Mouse (Mus musculus): ENCODE data around the gene Tcam1. TPM values are rescaled to one million over a fixed set of nuclear protein-coding genes. Genes with fewer than 3 reads are reported as not detected.
A peak's percentile ranks its signal among the peaks of the same experiment; 100 is the strongest.

Tcam1 gene
- polyA plus RNA-seq, 1 experiment from 2014 or later = 0.05 TPM

DNA sequence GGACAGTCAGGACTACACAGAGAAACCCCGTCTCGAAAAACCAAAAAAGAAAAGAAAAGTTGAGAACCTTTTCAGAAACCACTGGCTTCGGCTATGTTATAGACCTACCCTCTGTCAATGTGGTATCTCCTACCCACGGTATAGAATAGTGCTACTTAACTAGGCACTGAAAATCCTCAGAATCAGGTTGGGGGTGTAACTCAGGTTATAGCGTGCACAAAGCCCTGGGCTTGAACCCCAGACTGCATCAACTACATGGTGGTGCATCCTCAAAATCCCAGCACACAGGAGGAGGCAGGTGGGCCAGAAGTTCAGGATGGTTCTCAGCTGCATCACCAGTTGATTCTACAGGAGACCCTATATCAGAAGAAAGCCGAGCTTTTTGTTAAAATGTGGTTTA is 2.7 kb upstream of the Tcam1 start:
- H3K4me1 ChIP-seq (replicated peaks) = peaks cover 30% of the 10 kb centered on the region
- peak overlapping the region; percentile 95; the same call in 1 of the 2 replicates for H3K4me3 ChIP-seq
- ATAC-seq (ENCODE audit: insufficient number of reproducible peaks, low FRiP score) = no peak
- H3K36me3 ChIP-seq = no peaks in the 10 kb centered on the region
- H3K27me3 ChIP-seq (replicated peaks) = no peaks in the 10 kb centered on the region
- no peak overlapping the region for H3K9ac ChIP-seq
- WGBS = 93% methylated on average over 6 of the region's 6 CpGs
- peak overlapping the region; percentile 87 for H3K4me2 ChIP-seq
- no peaks in the 10 kb centered on the region for H3K9me3 ChIP-seq (replicated peaks)
- H3K27ac ChIP-seq (ENCODE audit: poor library complexity, severe bottlenecking) = no peak overlapping the region

DNA sequence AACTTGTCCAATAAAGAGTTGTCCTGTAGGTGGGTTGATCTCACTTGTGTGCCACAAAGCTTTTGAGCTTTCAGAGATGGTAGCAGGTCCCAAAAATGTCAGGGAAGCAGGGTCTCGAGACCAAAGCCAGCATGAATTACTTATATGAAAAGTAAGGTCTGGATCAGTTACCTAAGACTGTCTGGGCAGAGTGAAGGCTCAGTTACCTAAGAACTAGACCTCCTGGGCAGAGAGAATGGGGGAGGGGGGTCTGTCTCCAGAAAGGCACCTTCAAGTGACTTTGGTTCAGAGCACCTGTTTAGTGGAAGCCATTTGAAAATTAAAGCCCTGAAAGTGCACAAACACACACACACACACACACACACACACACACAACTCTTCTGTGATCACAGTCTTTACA is 2.1 kb upstream of the Tcam1 start:
- Histone ChIP-seq H3K4me2 (no peak overlapping the region), H3K4me1 (replicated peaks) (peaks cover 25% of the 10 kb centered on the region), H3K4me3 (no peak overlapping the region), H3K36me3 (no peaks in the 10 kb centered on the region), H3K9me3 (replicated peaks) (no peaks in the 10 kb centered on the region), H3K27me3 (replicated peaks) (no peaks in the 10 kb centered on the region), H3K9ac (no peak overlapping the region), H3K27ac (ENCODE audit: poor library complexity, severe bottlenecking) (no peak overlapping the region)
- no peak for ATAC-seq (ENCODE audit: insufficient number of reproducible peaks, low FRiP score)
- WGBS = 93% methylated on average over 1 of the region's 1 CpGs

DNA sequence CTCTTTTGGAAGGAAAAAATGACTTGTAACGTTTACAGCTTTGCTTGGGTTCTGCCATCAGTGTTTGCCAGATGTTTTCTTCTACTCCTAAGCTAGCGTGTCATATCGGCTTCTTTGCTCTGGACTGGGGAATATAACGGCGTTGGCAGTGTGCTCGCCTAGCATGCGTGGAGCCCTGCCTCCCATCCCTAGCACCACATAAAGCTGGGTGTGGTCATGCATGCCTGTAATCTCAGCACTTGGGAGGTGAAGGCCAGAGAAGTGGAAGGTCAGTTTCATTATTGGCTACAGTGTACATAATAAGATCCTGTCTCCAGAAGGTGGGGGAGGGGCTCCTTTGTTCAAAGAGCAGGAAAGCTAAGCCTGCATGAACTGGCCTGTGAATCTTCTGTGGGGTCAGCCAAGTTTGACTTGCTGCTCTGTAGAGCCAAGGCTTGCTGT is 1.5 kb upstream of the Tcam1 start:
- H3K27me3 ChIP-seq (replicated peaks) = no peaks in the 10 kb centered on the region
- H3K4me3 ChIP-seq = no peak overlapping the region
- WGBS = 87% methylated on average over 7 of the region's 7 CpGs
- no peak for ATAC-seq (ENCODE audit: insufficient number of reproducible peaks, low FRiP score)
- no peak overlapping the region for H3K9ac ChIP-seq
- no peaks in the 10 kb centered on the region for H3K36me3 ChIP-seq
- no peak overlapping the region for H3K4me2 ChIP-seq
- no peak overlapping the region for H3K27ac ChIP-seq (ENCODE audit: poor library complexity, severe bottlenecking)
- H3K9me3 ChIP-seq (replicated peaks) = no peaks in the 10 kb centered on the region
- peaks cover 24% of the 10 kb centered on the region for H3K4me1 ChIP-seq (replicated peaks)

DNA sequence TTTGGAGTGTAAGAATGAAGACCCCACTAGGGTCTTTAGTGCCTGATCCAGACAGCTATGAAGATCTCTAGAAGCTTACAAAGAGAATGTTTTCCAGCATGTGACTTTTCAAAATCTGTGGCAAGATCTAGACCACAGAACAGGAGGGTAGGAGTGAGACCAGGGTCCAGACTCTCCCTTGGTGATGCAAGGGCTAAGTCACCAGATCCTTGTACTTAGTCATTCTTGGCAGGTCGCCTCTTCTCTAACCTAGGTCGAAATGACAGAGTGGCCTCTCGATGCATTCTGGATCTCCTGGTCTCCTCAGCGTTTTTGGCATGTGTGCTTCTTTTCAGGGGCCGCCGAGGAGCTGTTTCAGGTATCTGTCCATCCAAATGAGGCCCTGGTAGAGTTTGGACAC is 6.0 kb downstream of the Tcam1 start:
- WGBS = 73% methylated on average over 6 of the region's 6 CpGs
- no peaks in the 10 kb centered on the region for H3K9me3 ChIP-seq (replicated peaks)
- ATAC-seq (ENCODE audit: insufficient number of reproducible peaks, low FRiP score) = no peak
- H3K9ac ChIP-seq = no peak overlapping the region
- no peaks in the 10 kb centered on the region for H3K36me3 ChIP-seq
- H3K27ac ChIP-seq (ENCODE audit: poor library complexity, severe bottlenecking) = no peak overlapping the region
- no peaks in the 10 kb centered on the region for H3K4me1 ChIP-seq (replicated peaks)
- H3K4me3 ChIP-seq = no peak overlapping the region
- H3K27me3 ChIP-seq (replicated peaks) = 0 out of 2 replicates have a peak, but pooled peaks cover 6% of the 10 kb centered on the region
- no peak overlapping the region for H3K4me2 ChIP-seq

DNA sequence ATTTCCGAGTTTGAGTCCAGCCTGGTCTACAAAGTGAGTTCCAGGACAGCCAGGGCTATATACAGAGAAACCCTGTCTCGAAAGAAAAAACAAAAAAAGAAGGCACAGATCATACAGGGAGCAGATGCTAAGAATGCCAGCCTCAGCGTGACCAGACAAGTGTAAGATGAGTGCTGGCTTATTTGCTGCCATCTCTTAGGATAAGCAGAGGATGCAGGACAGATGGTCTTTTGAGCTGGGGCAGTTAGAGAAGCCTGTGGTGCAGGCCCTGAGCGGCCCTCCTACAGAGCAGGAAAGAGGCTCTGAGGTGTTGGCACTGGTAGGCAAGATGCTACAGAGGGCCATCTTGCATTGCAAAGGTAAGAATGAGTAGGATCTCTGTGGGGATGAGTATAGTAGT is 6.9 kb downstream of the Tcam1 start:
- Histone ChIP-seq H3K27ac (ENCODE audit: poor library complexity, severe bottlenecking) (no peak overlapping the region), H3K27me3 (replicated peaks) (0 out of 2 replicates have a peak, but pooled peaks cover 6% of the 10 kb centered on the region), H3K4me1 (replicated peaks) (no peaks in the 10 kb centered on the region), H3K9me3 (replicated peaks) (no peaks in the 10 kb centered on the region), H3K9ac (no peak overlapping the region), H3K4me3 (no peak overlapping the region), H3K4me2 (no peak overlapping the region), H3K36me3 (no peaks in the 10 kb centered on the region)
- 80% methylated on average over 4 of the region's 4 CpGs for WGBS
- ATAC-seq (ENCODE audit: insufficient number of reproducible peaks, low FRiP score) = no peak

DNA sequence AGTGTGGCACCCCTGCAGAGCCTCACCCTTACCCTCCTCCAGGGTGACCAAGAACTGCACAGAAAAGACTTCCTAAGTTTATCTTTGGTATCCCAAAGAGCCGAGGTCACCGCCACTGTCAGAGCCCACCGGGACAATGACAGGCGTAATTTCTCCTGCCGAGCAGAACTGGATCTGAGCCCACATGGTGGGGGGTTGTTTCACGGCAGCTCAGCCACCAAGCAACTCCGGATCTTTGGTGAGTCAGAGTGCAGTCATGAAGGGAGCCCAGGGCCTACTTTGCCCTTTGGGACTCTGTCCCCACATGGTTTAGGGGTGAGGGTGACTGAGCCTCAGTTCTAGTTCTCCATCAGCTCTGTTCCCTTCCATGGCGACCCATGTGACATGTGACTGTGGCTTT is 7.7 kb downstream of the Tcam1 start:
- H3K27me3 ChIP-seq (replicated peaks) = 0 out of 2 replicates have a peak, but pooled peaks cover 6% of the 10 kb centered on the region
- no peak overlapping the region for H3K4me3 ChIP-seq
- no peaks in the 10 kb centered on the region for H3K36me3 ChIP-seq
- H3K4me2 ChIP-seq = no peak overlapping the region
- H3K27ac ChIP-seq (ENCODE audit: poor library complexity, severe bottlenecking) = no peak overlapping the region
- H3K9ac ChIP-seq = no peak overlapping the region
- H3K4me1 ChIP-seq (replicated peaks) = no peaks in the 10 kb centered on the region
- ATAC-seq (ENCODE audit: insufficient number of reproducible peaks, low FRiP score) = no peak
- H3K9me3 ChIP-seq (replicated peaks) = no peaks in the 10 kb centered on the region
- WGBS = 69% methylated on average over 8 of the region's 8 CpGs

DNA sequence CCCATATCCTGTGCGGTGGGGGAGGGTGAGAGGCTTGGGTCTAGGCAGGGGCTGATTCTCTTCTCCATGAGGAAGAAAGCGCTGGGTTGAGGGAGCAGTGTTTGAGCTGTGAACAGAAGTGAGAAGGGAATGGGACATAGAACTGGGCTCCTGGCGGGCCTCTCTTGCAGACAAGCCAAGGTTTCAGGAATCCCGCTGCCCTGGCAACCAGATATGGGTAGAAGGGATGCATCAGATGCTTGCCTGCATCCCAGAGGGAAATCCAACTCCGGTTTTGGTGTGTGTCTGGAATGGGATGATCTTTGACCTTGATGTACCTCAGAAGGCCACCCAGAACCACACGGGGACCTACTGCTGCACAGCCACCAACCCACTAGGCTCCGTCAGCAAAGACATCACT is 9.7 kb downstream of the Tcam1 start:
- H3K4me1 ChIP-seq (replicated peaks) = 0 out of 2 replicates have a peak, but pooled peaks cover 4% of the 10 kb centered on the region
- H3K9me3 ChIP-seq (replicated peaks) = no peaks in the 10 kb centered on the region
- H3K27ac ChIP-seq (ENCODE audit: poor library complexity, severe bottlenecking) = no peak overlapping the region
- no peak overlapping the region for H3K9ac ChIP-seq
- H3K27me3 ChIP-seq (replicated peaks) = 0 out of 2 replicates have a peak, but pooled peaks cover 6% of the 10 kb centered on the region
- no peak overlapping the region for H3K4me2 ChIP-seq
- whole genome bisulfite sequencing = 73% methylated on average over 7 of the region's 7 CpGs
- ATAC-seq (ENCODE audit: insufficient number of reproducible peaks, low FRiP score) = no peak
- no peak overlapping the region for H3K4me3 ChIP-seq
- H3K36me3 ChIP-seq = no peaks in the 10 kb centered on the region

DNA sequence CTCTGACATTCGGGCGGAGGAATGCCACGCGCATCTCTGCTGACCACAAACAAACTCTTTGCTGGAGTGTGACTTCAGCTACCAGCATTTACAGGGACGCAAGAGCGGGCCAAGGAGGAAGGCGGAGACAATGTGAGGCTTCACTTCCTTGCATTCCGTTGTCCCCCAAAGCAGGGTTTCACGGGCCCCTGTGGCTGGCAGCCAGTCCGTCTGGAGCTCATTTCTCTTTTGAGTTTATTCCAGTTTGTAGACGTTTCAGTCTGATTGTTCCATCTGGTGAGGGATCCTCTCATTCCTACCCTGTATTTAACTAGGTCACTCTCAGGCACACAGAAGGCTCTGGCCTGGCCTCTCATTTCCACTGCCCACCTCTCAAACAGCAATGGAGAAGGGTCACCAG is 10.5 kb downstream of the Tcam1 start:
- WGBS = 68% methylated on average over 11 of the region's 11 CpGs
- no peaks in the 10 kb centered on the region for H3K36me3 ChIP-seq
- ATAC-seq (ENCODE audit: insufficient number of reproducible peaks, low FRiP score) = no peak

DNA sequence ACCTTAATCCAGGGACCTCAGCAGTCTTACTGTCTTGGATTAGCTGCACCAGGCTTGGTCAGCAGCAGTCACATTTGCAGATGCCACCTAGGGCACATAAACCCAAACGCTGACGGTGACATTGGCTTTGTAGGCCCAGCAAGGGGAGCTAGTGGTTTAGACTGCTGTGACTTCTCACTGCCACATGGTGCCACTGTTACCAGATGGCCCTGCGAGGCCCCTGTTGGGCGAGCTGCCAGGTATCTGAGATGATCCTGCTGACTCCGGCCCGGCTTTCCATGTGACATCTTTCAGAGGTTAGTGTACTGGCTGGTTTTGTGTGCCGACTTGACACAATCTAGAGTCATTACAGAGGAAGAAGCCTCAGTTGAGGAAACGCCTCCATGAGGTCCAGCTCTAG is 12.9 kb downstream of the Tcam1 start:
- Histone ChIP-seq H3K4me3 (no peak overlapping the region), H3K36me3 (no peaks in the 10 kb centered on the region), H3K27me3 (replicated peaks) (no peaks in the 10 kb centered on the region), H3K9ac (no peak overlapping the region), H3K9me3 (replicated peaks) (peaks cover 4% of the 10 kb centered on the region; the same call in 1 of the 2 replicates), H3K4me1 (replicated peaks) (0 out of 2 replicates have a peak, but pooled peaks cover 4% of the 10 kb centered on the region), H3K27ac (ENCODE audit: poor library complexity, severe bottlenecking) (no peak overlapping the region), H3K4me2 (no peak overlapping the region)
- WGBS = 43% methylated on average over 8 of the region's 8 CpGs
- peak; percentile 42; the same call in 1 of the 2 replicates for ATAC-seq (ENCODE audit: insufficient number of reproducible peaks, low FRiP score)

More for the DNA sequence above, 10.5 kb downstream of the Tcam1 start:
- no peak overlapping the region for H3K4me2 ChIP-seq
- 0 out of 2 replicates have a peak, but pooled peaks cover 6% of the 10 kb centered on the region for H3K27me3 ChIP-seq (replicated peaks)
- H3K27ac ChIP-seq (ENCODE audit: poor library complexity, severe bottlenecking) = no peak overlapping the region
- H3K9ac ChIP-seq = no peak overlapping the region
- 0 out of 2 replicates have a peak, but pooled peaks cover 4% of the 10 kb centered on the region for H3K4me1 ChIP-seq (replicated peaks)
- no peaks in the 10 kb centered on the region for H3K9me3 ChIP-seq (replicated peaks)
- H3K4me3 ChIP-seq = no peak overlapping the region

DNA sequence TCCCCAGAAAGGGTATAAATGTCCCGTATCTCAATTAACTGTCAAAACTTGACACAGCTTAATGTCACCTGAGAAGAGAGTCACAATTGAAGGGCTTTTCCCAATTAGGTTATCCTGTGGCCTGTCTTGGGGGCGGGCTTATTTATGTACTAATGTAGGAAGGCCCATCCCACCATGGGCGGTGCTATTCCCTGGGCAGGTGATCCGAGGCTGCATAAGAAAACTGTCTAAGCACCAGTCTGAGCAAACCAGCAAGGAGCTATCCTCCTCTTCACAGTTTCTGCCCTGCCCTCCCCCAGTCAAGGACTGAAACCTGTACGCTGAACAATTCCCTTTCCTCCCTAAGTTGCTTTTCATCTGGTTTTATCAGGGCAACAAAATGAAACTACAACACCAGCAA is 13.9 kb downstream of the Tcam1 start:
- Histone ChIP-seq H3K27ac (ENCODE audit: poor library complexity, severe bottlenecking) (no peak overlapping the region), H3K9me3 (replicated peaks) (peaks cover 4% of the 10 kb centered on the region; the same call in 1 of the 2 replicates), H3K9ac (no peak overlapping the region), H3K36me3 (no peaks in the 10 kb centered on the region), H3K27me3 (replicated peaks) (no peaks in the 10 kb centered on the region), H3K4me2 (no peak overlapping the region), H3K4me3 (no peak overlapping the region), H3K4me1 (replicated peaks) (0 out of 2 replicates have a peak, but pooled peaks cover 4% of the 10 kb centered on the region)
- no peak for ATAC-seq (ENCODE audit: insufficient number of reproducible peaks, low FRiP score)
- 90% methylated on average over 5 of the region's 5 CpGs for WGBS

DNA sequence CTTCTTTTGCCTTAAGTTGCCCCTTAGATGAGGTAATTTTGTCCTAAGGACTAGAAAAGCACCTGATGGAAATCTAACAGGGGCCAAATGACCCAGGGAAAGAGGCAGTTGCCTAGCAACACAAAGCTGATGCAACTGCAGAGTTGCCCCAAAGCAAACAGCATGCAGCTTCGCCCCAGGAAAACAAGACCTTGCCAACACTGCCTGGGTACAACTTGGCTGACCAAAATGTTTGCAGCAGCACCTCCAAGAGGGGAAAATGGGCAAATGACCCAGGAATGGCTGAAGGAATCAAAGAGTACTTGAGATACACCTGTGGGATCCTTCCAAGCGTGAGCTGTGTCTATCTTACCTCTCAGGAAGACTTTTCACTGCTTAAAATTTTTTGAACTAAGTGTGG is 15.4 kb downstream of the Tcam1 start:
- Histone ChIP-seq H3K4me2 (no peak overlapping the region), H3K4me1 (replicated peaks) (0 out of 2 replicates have a peak, but pooled peaks cover 4% of the 10 kb centered on the region), H3K9me3 (replicated peaks) (peaks cover 4% of the 10 kb centered on the region; the same call in 1 of the 2 replicates), H3K27me3 (replicated peaks) (no peaks in the 10 kb centered on the region), H3K36me3 (no peaks in the 10 kb centered on the region), H3K9ac (no peak overlapping the region), H3K27ac (ENCODE audit: poor library complexity, severe bottlenecking) (no peak overlapping the region), H3K4me3 (no peak overlapping the region)
- WGBS = 82% methylated on average over 2 of the region's 2 CpGs
- no peak for ATAC-seq (ENCODE audit: insufficient number of reproducible peaks, low FRiP score)

DNA sequence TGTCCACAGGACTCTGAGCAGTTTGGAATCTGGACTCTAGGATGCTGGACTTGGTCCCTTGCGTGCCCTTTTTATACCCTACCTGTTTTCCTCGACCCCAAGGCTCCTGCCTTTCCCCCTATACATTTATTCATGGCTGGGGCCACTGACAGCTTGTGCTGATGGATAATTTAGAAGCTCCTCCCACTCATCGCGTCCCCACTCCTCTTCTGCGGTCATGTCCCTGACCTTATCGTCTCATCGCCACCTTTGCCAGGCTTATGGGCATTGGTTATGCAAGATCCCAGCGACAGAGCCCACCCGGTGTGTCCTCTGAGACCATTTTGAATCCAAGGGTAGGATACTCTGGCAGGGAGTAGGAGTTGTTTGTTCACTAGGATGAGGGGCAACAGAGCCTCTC is 25.3 kb downstream of the Tcam1 start, which contains the start of gene Gh:
Gene Gh (minus strand): TSS at position 101 of the 400 bp plus-strand sequence.
- ATAC-seq (ENCODE audit: insufficient number of reproducible peaks, low FRiP score) = no peak
- 69% methylated on average over 9 of the region's 9 CpGs for WGBS
- Histone ChIP-seq H3K4me1 (replicated peaks) (no peaks in the 10 kb centered on the region), H3K27ac (ENCODE audit: poor library complexity, severe bottlenecking) (no peak within 1 kb of the TSS), H3K4me3 (no peak within 1 kb of the TSS), H3K9me3 (replicated peaks) (no peaks in the 10 kb centered on the region), H3K9ac (no peak within 1 kb of the TSS), H3K36me3 (no peaks in the 10 kb centered on the region), H3K4me2 (no peak within 1 kb of the TSS), H3K27me3 (replicated peaks) (no peaks in the 10 kb centered on the region)
